Mouse (Mus musculus) stomach, embryonic 14.5 days (tissue): Measurements from ENCODE around the gene 5330417H12Rik. TPM values are rescaled to one million over a fixed set of nuclear protein-coding genes. Genes with fewer than 3 reads are reported as not detected.

Source experiments
- ATAC-seq: fragments of 200-750 bp; cut with Nextera tagmentation; 2 replicates; pipeline ENCODE4 v1.8.0; 2017; ENCODE audit warnings: low read depth, moderate TSS enrichment; ENCODE audit not compliant: insufficient number of reproducible peaks, insufficient read depth, low FRiP score
- H3K27ac ChIP-seq: fragments of 300-500 bp; sonication (generic); 2 replicates; pipeline ENCODE4 v1.5.1; 2014; ENCODE audit warnings: mild to moderate bottlenecking, low read length, moderate library complexity, mixed read lengths
- H3K27me3 ChIP-seq: fragments of 300-500 bp; sonication (generic); 2 replicates; pipeline ENCODE4 v1.6.1; 2014; ENCODE audit warnings: low read length, control low read depth, mixed read lengths; ENCODE audit not compliant: control insufficient read depth, insufficient read depth
- H3K36me3 ChIP-seq: fragments of 300-500 bp; sonication (generic); 2 replicates; pipeline ENCODE4 v1.6.1; 2014; ENCODE audit warnings: mild to moderate bottlenecking, control low read depth, low read length, moderate library complexity, mixed read lengths; ENCODE audit not compliant: control insufficient read depth, insufficient read depth
- H3K4me1 ChIP-seq: fragments of 300-500 bp; sonication (generic); 2 replicates; pipeline ENCODE4 v1.6.1; 2014; ENCODE audit warnings: low read length, control low read depth, mixed read lengths; ENCODE audit not compliant: control insufficient read depth, insufficient read depth
- H3K4me2 ChIP-seq: fragments of 300-500 bp; sonication (generic); replicated peaks from 2 replicates; pipeline ENCODE4 v1.6.1; 2014; ENCODE audit warnings: low read depth, low read length, control low read depth
- H3K4me3 ChIP-seq: fragments of 300-500 bp; sonication (generic); 2 replicates; pipeline ENCODE4 v1.5.1; 2014; ENCODE audit warnings: low read depth, low read length, control low read depth
- H3K9ac ChIP-seq: fragments of 300-500 bp; sonication (generic); replicated peaks from 2 replicates; pipeline ENCODE4 v1.6.1; 2014; ENCODE audit warnings: low read depth, mild to moderate bottlenecking, control low read depth, low read length, moderate library complexity, mixed read lengths
- H3K9me3 ChIP-seq: fragments of 300-500 bp; sonication (generic); 2 replicates; pipeline ENCODE4 v1.6.1; 2016; ENCODE audit warnings: low read depth, low read length, control low read depth; ENCODE audit not compliant: control insufficient read depth
- WGBS: fragments of 180-500 bp; shearing (Covaris S2); extraction: QIAGEN DNeasy Blood & Tissue Kit; methylation state at CpG from one replicate; pipeline ENCODE4 v1.1.7; 2014; 5-methylcytosine and 5-hydroxymethylcytosine counted together
- polyA plus RNA-seq: library from polyadenylated mRNA; unstranded; fragments of >200 nt; fragmentation: Nextera tagmentation; extraction: Ambion mirVana; gene quantifications from 2 replicates; pipeline ENCODE4 v1.2.1, GENCODE M21; 2014

5330417H12Rik gene
- polyA plus RNA-seq, 1 experiment from 2014 or later: not detected

- H3K27me3 ChIP-seq: no peaks in the 10 kb centered on the region
- ATAC-seq: peak; percentile 51; the same call in 1 of the 2 replicates
- no peaks in the 10 kb centered on the region for H3K36me3 ChIP-seq
- no peak overlapping the region for H3K4me2 ChIP-seq
- WGBS: 8% methylated on average over 8 of the region's 8 CpGs
- no peak overlapping the region for H3K4me3 ChIP-seq
- peaks cover 47% of the 10 kb centered on the region for H3K4me1 ChIP-seq
- peak overlapping the region; percentile 83 for H3K27ac ChIP-seq
- H3K9ac ChIP-seq: no peak overlapping the region
- H3K9me3 ChIP-seq: no peaks in the 10 kb centered on the region
Measured at GRCm38 (mm10) chr7:107661189-107661842, 36.4 kb upstream of the 5330417H12Rik start.

- Histone ChIP-seq H3K36me3 (no peaks in the 10 kb centered on the region), H3K9ac (no peak overlapping the region), H3K27ac (no peak overlapping the region), H3K4me3 (no peak overlapping the region), H3K9me3 (no peaks in the 10 kb centered on the region), H3K27me3 (no peaks in the 10 kb centered on the region), H3K4me1 (peaks cover 28% of the 10 kb centered on the region), H3K4me2 (no peak overlapping the region)
- no peak for ATAC-seq
- WGBS: 69% methylated on average over 8 of the region's 8 CpGs
Measured at GRCm38 (mm10) chr7:107659186-107659918, 34.4 kb upstream of the 5330417H12Rik start.

GRCm38 (mm10) chr7:107656451-107656850 is 31.5 kb upstream of the 5330417H12Rik start:
- no peak overlapping the region for H3K4me2 ChIP-seq
- H3K9ac ChIP-seq: no peak overlapping the region
- no peak for ATAC-seq
- H3K27ac ChIP-seq: no peak overlapping the region
- no peaks in the 10 kb centered on the region for H3K27me3 ChIP-seq
- no peaks in the 10 kb centered on the region for H3K9me3 ChIP-seq
- H3K36me3 ChIP-seq: no peaks in the 10 kb centered on the region
- H3K4me3 ChIP-seq: no peak overlapping the region
- WGBS: 77% methylated on average over 6 of the region's 6 CpGs
- peaks cover 2% of the 10 kb centered on the region; the same call in 1 of the 2 replicates for H3K4me1 ChIP-seq

- 61% methylated on average over 1 of the region's 1 CpGs for WGBS
- Histone ChIP-seq H3K4me1 (no peaks in the 10 kb centered on the region), H3K36me3 (no peaks in the 10 kb centered on the region), H3K9me3 (no peaks in the 10 kb centered on the region), H3K4me2 (no peak overlapping the region), H3K27me3 (no peaks in the 10 kb centered on the region), H3K4me3 (no peak overlapping the region), H3K9ac (no peak overlapping the region), H3K27ac (no peak overlapping the region)
- no peak for ATAC-seq
Measured at GRCm38 (mm10) chr7:107651821-107652220, 26.9 kb upstream of the 5330417H12Rik start.

GRCm38 (mm10) chr7:107649990-107650389 is 25.0 kb upstream of the 5330417H12Rik start:
- H3K36me3 ChIP-seq: no peaks in the 10 kb centered on the region
- H3K27me3 ChIP-seq: no peaks in the 10 kb centered on the region
- no peak overlapping the region for H3K4me3 ChIP-seq
- no peak overlapping the region for H3K27ac ChIP-seq
- no peak overlapping the region for H3K9ac ChIP-seq
- 82% methylated on average over 7 of the region's 7 CpGs for WGBS
- no peak for ATAC-seq
- no peaks in the 10 kb centered on the region for H3K9me3 ChIP-seq
- H3K4me1 ChIP-seq: no peaks in the 10 kb centered on the region
- H3K4me2 ChIP-seq: no peak overlapping the region

GRCm38 (mm10) chr7:107648937-107649688 is 24.2 kb upstream of the 5330417H12Rik start:
- H3K36me3 ChIP-seq: no peaks in the 10 kb centered on the region
- no peaks in the 10 kb centered on the region for H3K9me3 ChIP-seq
- no peak overlapping the region for H3K4me3 ChIP-seq
- H3K4me1 ChIP-seq: no peaks in the 10 kb centered on the region
- H3K27me3 ChIP-seq: no peaks in the 10 kb centered on the region
- 85% methylated on average over 12 of the region's 12 CpGs for WGBS
- no peak for ATAC-seq
- no peak overlapping the region for H3K9ac ChIP-seq
- no peak overlapping the region for H3K27ac ChIP-seq
- no peak overlapping the region for H3K4me2 ChIP-seq

- no peak overlapping the region for H3K27ac ChIP-seq
- H3K4me2 ChIP-seq: no peak overlapping the region
- no peak overlapping the region for H3K4me3 ChIP-seq
- WGBS: 84% methylated on average over 2 of the region's 2 CpGs
- H3K9ac ChIP-seq: no peak overlapping the region
- H3K9me3 ChIP-seq: no peaks in the 10 kb centered on the region
- no peak for ATAC-seq
- H3K4me1 ChIP-seq: no peaks in the 10 kb centered on the region
- H3K36me3 ChIP-seq: no peaks in the 10 kb centered on the region
- no peaks in the 10 kb centered on the region for H3K27me3 ChIP-seq
Measured at GRCm38 (mm10) chr7:107644987-107645386, 20.0 kb upstream of the 5330417H12Rik start.

- H3K4me2 ChIP-seq: no peak overlapping the region
- 70% methylated on average over 7 of the region's 7 CpGs for WGBS
- ATAC-seq: peak; percentile 58; the same call in 1 of the 2 replicates
- H3K9me3 ChIP-seq: no peaks in the 10 kb centered on the region
- no peaks in the 10 kb centered on the region for H3K27me3 ChIP-seq
- no peak overlapping the region for H3K9ac ChIP-seq
- no peaks in the 10 kb centered on the region for H3K36me3 ChIP-seq
- H3K4me1 ChIP-seq: no peaks in the 10 kb centered on the region
- H3K27ac ChIP-seq: no peak overlapping the region
- H3K4me3 ChIP-seq: no peak overlapping the region
Measured at GRCm38 (mm10) chr7:107642586-107643275, 17.8 kb upstream of the 5330417H12Rik start.
